Mouse (Mus musculus) 3134 (cell line): ENCODE measurements around the gene Opn4.
A peak's percentile ranks its signal among the peaks of the same experiment; 100 is the strongest.

Source experiments
- DNase-seq: peaks from one replicate; pipeline ENCODE4 v3.0.0-alpha.2; 2011; ENCODE audit warnings: low spot score; ENCODE audit not compliant: insufficient read length; ENCODE audit errors: extremely low read depth

The Opn4 gene

GRCm38 (mm10) chr14:34599941-34600340 lies at the start of gene Opn4:
Gene Opn4, minus strand, starts transcription at chr14:34600142.
- no peak for DNase-seq

- DNase-seq: no peak
Observed at GRCm38 (mm10) chr14:34647870-34648475, 48.0 kb upstream of the Opn4 start.

DNA sequence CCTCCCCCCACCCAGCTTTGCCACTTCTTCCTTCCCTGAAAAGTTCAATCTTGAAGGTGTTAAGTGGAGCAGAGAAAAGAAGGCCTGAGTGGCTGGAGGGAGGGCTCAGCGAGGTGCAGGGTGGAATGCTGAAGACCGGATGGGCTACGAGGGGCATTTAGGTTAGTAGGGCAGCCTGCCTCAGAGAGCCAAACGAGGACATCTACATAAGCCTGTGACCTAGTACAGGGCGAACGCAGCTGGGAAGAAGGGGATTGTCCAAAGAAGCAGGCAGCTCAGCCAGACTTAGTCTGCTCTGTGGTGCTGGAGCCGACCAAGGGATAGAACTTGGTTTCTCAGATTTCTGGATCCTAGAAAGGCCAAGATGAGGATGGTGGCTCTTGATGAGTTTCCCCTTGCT lies 44.2 kb upstream of the Opn4 start:
- no peak for DNase-seq

GRCm38 (mm10) chr14:34635721-34636120 lies 35.8 kb upstream of the Opn4 start:
- DNase-seq: no peak

GRCm38 (mm10) chr14:34635192-34635591 lies 35.2 kb upstream of the Opn4 start:
- no peak for DNase-seq

DNA sequence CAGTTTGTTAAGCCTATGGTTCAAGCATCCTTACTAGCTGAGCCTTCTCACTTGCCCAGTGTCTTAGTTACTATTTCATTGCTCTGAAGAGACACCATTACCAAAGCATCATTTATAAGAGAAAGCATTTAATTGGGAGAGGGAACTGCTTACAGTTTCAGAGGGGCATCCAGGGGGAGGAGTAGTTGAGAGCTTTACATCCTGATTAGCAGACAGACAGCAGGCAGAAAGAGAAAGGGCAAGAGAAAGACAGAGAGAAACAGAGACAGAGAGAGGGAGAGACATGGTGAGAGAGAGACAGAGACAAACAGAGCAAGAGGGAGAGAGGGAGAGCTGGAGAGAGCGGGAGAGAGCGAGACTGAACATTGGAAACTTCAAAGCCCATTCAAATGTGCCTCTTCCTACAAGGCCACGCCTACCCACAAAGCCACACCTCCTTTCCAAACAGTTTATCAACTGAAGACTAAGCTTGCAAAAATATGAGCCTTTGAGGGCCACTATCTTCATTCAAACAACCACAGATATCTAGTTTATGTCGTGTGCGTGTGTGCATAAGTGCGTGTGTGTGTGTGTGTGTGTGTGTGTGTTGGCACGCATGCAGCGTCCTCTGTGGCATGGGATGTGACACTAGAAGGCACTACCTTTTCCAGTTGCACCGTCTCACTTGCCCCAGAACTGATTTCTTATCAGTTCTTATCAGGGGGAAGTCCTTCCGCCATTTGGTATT lies 32.9 kb upstream of the Opn4 start:
- DNase-seq: no peak

DNA sequence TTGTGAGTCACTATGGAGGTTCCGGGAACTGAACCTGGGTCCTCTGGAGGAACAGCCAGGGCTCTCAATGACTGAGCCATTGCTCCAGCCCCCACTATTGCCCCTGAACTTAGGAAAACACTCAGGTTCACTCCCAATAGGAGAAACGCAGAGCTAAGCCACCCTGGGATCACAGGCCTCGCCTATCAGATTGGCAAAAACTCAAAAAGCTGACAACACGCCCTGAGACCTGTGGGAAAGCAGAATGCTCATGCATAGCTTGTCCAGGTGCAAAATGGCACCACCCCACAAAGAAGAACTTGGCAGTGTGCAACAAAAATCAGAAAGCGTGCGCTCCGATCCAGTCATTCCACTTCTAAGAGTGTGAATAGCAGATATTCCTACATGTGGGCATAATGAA lies 26.9 kb upstream of the Opn4 start:
- DNase-seq: no peak

DNA sequence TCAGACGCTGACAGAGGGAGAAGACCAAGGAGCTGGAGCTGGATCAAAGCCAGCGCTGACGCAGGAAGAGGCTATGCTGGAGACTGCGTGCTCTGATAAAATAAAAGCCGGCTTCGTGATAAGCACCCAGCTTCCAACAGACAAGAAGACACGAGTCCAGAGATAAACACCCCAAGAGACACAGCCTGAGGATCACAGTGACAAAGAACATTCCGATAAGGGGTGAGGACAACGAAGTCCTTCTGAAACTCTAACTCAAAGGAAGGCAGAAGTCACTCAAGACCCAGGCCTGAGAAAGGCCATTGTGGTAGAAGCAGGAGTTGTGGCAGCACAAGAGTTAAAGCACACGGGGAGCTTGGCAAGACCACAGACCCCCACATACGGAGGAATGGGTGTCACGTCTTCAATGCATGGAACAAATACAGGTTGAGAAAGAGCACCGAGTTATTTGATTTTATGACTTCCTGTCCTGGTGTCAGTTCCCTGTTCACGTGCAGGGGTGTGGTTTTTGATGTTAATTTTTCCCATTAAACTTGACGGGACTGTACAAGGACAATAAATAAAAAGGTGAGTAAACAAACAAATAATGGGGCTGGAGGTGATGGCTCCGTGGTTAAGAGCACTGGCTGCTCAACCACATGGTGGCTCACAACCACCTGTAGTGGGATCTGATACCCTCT lies 23.7 kb upstream of the Opn4 start:
- no peak for DNase-seq

DNA sequence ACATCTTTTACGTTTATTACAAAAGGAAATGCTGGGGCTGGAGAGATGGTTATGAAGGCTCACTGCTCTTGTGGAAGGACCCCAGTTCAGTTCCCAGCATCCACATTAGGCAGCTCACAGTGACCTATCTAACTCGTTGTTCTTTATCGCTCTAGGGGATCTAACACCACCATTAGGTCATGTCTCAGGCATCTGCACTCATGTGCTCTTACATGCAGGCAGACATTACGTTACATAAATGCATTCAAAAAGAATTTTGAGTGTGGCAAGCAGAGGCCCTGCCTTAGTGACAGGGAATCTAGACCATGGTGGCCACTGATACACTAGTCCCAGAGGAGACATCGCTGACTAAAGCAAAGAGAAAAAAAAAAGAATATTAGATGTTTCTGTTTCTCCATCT lies 23.1 kb upstream of the Opn4 start:
- no peak for DNase-seq

- no peak for DNase-seq
Observed at GRCm38 (mm10) chr14:34620611-34621376, 20.9 kb upstream of the Opn4 start.

GRCm38 (mm10) chr14:34618808-34619207 lies 18.9 kb upstream of the Opn4 start:
- no peak for DNase-seq

DNA sequence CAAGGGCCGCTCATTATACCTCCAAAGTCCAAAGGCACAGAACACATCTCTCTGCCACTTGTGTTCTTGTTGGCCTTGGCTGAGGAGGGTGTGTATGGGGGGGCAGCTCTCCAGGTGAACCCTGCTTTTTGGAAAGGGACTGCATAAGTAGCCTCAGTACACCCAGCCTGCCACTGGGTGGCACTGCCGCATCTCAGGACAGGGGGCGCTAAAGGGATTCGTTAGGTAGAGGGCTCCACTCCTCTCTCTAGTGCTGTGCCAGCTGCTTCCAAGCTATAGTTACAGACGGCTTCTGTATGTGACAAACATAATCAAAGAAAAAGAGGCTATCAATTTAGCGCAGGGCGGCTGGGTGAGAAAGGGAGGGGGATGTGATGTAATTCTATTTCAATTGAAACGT lies 16.9 kb upstream of the Opn4 start:
- DNase-seq: peak; percentile 36

DNA sequence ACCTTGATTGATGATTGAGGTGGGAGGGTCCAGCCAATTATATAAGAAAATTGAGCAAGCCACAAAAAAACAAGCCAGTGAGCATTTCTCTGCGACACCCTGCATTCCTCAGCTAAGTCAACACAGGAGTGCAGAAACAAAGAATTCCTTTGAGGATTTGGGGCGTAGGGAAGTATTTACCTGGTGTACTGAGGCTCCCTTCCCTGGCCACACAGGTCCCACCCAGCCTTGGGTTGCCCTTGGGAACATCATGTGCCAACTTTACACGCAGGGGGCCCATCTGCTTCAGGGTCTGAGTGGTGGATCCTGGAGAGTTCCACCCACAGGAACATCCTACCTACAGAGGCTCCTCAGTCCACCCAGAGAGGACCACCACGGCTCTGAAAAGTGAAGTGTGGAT lies 15.7 kb upstream of the Opn4 start:
- no peak for DNase-seq

DNA sequence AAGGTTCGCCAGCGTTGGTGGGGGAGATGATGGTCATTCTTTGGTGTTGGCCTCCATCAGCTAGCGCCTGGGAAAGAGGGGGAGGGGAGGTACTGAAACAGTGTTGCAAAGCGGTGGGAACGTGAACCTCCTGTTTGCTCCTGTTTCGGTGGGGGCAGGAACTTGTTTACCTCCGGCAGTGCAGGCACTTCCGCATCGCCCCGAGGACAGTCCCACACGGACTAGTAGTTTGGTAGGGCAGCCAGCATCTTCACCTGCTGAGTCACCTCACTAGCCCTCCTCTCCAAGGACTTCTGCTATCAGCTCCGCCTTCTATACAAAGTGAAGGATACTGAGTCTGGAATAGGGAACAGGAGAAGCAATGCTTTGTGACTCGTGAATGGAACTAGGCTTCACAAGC lies 15.1 kb upstream of the Opn4 start:
- no peak for DNase-seq

DNA sequence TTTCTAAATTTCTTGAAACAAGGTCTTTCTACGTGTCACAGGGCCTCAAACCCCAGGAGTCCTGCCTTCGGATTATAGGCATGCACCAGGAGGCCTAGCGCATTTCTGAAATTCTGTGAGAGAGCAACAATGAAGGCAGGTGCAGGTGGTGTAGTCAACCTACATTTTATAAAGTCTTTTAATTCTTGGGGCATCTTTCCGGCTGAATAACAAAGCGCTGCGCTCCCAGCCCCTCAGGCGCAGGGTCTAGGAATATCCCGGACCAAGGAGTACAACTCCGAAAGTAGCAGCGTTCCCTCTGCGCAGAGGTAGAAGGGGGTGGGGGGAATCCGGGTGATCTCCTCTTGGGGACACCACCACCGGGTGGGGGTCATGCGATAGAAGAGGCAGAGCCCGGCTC lies 14.6 kb upstream of the Opn4 start:
- DNase-seq: no peak

- no peak for DNase-seq
Observed at GRCm38 (mm10) chr14:34613523-34613922, 13.6 kb upstream of the Opn4 start.

DNA sequence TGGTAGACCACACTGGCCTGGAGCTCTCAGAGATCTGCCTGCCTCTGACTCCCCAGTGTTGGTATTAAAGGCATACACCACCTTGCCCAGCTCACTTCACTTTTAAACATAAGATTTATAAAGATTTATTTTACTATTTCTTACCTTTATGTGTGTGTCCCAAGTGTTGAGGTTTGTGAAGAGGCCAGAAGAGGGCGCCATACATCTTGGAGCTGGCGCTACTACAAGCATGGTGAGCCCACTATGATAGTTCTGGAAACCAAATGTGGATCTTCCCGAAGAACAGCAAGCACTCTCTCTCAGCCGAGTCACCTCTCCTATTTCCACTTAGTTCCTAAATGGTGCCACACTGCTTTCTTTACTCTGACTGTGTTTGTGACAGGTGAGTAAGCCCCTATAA lies 12.3 kb upstream of the Opn4 start:
- DNase-seq: no peak

- DNase-seq: no peak
Observed at GRCm38 (mm10) chr14:34611591-34611990, 11.6 kb upstream of the Opn4 start.

GRCm38 (mm10) chr14:34601910-34602309 lies 2.0 kb upstream of the Opn4 start:
- no peak for DNase-seq

DNA sequence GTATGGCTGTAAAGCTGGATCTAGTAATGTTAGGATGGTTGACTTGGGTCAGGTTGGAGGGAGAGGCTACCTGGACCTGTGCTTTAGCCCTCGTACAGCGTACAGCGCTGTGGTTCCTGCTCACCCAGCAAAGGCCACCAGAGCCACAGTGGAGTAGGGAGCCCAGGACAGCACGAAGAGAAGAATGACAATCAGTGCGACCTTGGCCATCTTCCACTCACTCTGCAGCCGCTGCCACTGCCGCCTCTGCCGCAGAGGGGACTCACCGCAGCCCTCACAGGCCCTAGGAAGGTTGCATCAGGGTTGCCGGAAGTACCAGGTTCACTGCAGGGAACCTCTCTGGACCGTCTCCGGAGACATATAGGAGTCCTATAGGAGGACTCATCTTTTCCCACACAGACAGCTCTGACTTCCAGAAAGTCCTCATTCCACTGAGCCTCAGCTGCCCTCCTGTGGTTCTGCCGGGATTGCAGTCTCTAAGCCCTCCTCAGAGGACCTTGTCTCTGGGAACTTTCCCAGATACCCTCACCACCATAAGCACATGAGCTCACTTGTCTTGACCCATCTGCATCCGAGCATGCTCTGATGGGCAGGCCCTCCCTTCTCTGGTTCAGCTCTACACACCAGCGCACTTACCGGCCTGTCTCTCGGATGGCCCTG lies 4.2 kb downstream of the Opn4 start:
- no peak for DNase-seq
